Mouse (Mus musculus) midbrain, embryonic 12.5 days (tissue): ENCODE data around the gene Sdhb. TPM values are rescaled to one million over a fixed set of nuclear protein-coding genes. Genes with fewer than 3 reads are reported as not detected.

Experiments used
- ATAC-seq: fragments of 200-750 bp; cut with Nextera tagmentation; 2 replicates; pipeline ENCODE4 v1.8.0; 2017; ENCODE audit warnings: low read depth, moderate TSS enrichment, moderate library complexity; ENCODE audit not compliant: low FRiP score
- H3K27ac ChIP-seq: fragments of 300-500 bp; sonication (generic); replicated peaks from 2 replicates; pipeline ENCODE4 v1.5.1; 2016; ENCODE audit warnings: mild to moderate bottlenecking
- H3K27me3 ChIP-seq: fragments of 300-500 bp; sonication (generic); 2 replicates; pipeline ENCODE4 v1.6.1; 2016; ENCODE audit warnings: mild to moderate bottlenecking
- H3K36me3 ChIP-seq: fragments of 300-500 bp; sonication (generic); 2 replicates; pipeline ENCODE4 v1.6.1; 2016
- H3K4me1 ChIP-seq: fragments of 300-500 bp; sonication (generic); 2 replicates; pipeline ENCODE4 v1.6.1; 2016
- H3K4me2 ChIP-seq: fragments of 300-500 bp; sonication (generic); replicated peaks from 2 replicates; pipeline ENCODE4 v1.6.1; 2016; ENCODE audit warnings: mild to moderate bottlenecking, moderate library complexity
- H3K4me3 ChIP-seq: fragments of 300-500 bp; sonication (generic); 2 replicates; pipeline ENCODE4 v1.5.1; 2016; ENCODE audit warnings: mild to moderate bottlenecking
- H3K9ac ChIP-seq: fragments of 300-500 bp; sonication (generic); replicated peaks from 2 replicates; pipeline ENCODE4 v1.6.1; 2016; ENCODE audit warnings: mild to moderate bottlenecking, moderate library complexity
- H3K9me3 ChIP-seq: fragments of 300-500 bp; sonication (generic); 2 replicates; pipeline ENCODE4 v1.6.1; 2016; ENCODE audit warnings: mild to moderate bottlenecking
- WGBS: fragments of 180-500 bp; shearing (Covaris S2); methylation state at CpG from one replicate; pipeline ENCODE4 v1.1.7; 2016; 5-methylcytosine and 5-hydroxymethylcytosine counted together
- polyA plus RNA-seq: library from polyadenylated mRNA; unstranded; fragments of >200 nt; fragmentation: Nextera tagmentation; extraction: Ambion mirVana; gene quantifications from 2 replicates; pipeline ENCODE4 v1.2.1, GENCODE M21; 2016

Sdhb gene
- polyA plus RNA-seq, 1 experiment from 2014 or later = 399 TPM

DNA sequence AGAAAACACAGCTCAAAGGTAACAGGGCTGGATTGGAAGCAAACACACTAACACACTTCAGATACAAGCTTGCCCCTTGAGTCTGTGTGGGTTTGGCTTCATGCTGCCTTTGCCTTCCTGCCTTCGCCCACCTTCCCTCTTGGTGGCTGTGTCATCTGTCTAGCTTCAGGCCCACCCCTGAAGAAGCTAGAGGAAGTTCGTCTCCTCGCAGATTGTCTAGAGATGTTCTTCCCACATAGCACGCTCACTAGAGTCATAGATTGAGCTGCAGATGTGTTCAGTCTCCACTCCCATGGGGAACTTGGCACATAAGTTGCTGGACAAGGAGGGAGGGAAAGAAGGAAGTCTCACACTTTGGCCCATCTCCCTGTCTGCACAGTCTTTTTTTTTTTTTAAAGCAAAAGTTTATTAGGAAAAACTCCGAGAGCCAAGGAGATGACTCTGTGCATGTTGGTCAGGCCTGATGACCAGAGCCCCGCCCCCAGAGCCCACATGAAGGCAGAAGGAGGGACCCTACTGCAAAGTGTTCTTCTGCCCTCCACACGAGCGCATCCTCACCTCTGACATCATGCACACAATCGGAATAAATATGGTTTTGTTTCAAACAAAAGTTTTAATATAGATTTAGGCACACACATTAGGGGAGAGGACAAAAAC lies 3.1 kb downstream of the Sdhb start:
- Histone ChIP-seq H3K4me3 (no peak overlapping the region), H3K4me1 (peaks cover 21% of the 10 kb centered on the region), H3K36me3 (peaks cover 28% of the 10 kb centered on the region), H3K4me2 (no peak overlapping the region), H3K27ac (0 out of 2 replicates have a peak overlapping the region, but pooled peaks have one; percentile 15), H3K9ac (no peak overlapping the region), H3K9me3 (no peaks in the 10 kb centered on the region), H3K27me3 (no peaks in the 10 kb centered on the region)
- WGBS = 86% methylated on average over 9 of the region's 9 CpGs
- no peak for ATAC-seq

DNA sequence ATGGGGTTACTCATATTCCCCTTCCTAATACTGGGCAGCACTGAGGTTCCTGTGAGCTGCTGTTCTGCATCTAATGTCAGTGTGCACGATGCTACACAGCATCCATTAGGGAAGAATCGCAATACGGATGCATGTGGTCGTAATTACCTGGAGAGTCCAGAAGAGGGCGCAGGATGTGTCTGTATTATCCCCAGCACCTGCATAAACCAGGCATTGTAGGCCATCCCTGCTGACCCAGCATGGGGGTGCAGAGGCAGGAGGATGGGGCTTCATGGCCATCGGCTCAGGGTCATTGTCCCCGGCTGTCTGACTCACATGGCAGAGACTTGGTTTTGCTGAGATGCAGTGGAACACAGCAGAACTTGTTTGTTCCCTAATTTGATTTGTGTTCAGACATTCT lies 3.6 kb downstream of the Sdhb start:
- Histone ChIP-seq H3K9me3 (no peaks in the 10 kb centered on the region), H3K4me3 (no peak overlapping the region), H3K4me1 (peaks cover 21% of the 10 kb centered on the region), H3K27me3 (no peaks in the 10 kb centered on the region), H3K9ac (no peak overlapping the region), H3K4me2 (no peak overlapping the region), H3K36me3 (peaks cover 34% of the 10 kb centered on the region), H3K27ac (0 out of 2 replicates have a peak overlapping the region, but pooled peaks have one; percentile 15)
- no peak for ATAC-seq
- WGBS = 16% methylated on average over 7 of the region's 7 CpGs

DNA sequence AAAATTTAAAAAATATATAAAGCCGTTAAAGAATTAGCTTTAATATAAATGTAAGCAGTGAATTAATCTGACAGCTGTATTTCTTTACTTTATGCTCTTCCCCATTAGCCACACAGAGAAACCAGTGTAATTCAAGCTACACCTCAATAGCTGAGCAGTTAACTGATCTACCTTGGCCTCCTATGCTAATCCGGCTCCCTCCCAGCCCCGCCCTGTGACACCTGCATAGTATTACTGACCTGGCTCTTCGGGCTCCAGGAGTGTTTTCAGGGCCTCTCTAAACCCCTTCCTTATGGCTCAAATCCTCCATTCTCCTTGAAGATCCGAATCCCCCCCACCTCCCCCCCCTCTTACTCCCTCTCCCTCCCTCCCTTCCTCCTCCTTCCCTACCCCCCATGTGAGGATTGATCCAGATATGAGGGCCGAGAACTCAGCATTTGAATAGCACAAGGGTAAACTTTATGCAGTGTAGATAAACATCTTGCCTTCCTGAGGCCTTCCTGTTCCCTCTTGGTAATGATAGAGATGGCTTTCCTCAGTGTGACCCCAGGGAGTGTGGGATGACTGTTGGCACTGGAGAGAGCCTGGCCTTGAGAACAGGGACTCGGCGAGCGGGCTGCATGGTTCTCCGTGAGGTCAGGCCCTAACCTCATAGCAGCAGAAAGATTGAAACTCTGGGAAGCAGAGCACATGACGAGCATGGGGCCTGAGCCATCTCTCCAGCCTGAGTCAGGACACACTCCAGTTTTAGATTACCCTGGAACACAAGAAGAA lies 6.6 kb downstream of the Sdhb start:
- WGBS = 92% methylated on average over 11 of the region's 11 CpGs
- no peak overlapping the region for H3K4me2 ChIP-seq
- no peak overlapping the region for H3K27ac ChIP-seq
- peaks cover 63% of the 10 kb centered on the region for H3K36me3 ChIP-seq
- no peak overlapping the region for H3K4me3 ChIP-seq
- ATAC-seq = no peak
- no peak overlapping the region for H3K9ac ChIP-seq
- no peaks in the 10 kb centered on the region for H3K9me3 ChIP-seq
- H3K27me3 ChIP-seq = no peaks in the 10 kb centered on the region
- peaks cover 6% of the 10 kb centered on the region for H3K4me1 ChIP-seq

DNA sequence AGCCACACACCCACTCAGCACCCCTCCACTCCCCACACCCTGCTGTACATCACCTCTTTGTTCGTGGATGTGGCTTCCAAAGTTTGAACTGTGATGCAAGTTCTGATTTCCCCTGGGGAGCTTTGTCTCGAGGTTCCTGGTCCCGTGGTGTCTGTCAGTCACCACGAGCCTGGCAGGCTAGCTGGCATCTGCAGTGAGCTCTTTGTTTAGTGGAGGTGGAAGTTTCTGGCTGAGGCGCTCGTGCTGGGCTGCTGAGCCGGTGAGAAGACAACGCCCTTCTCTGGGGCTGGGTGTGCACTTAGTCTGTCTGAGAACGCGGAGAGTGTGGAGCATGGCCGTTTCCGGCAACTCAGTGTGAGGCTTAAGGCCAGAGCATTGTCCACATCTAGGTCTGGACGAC lies 10.7 kb downstream of the Sdhb start:
- no peak overlapping the region for H3K4me2 ChIP-seq
- H3K9me3 ChIP-seq = no peaks in the 10 kb centered on the region
- no peaks in the 10 kb centered on the region for H3K27me3 ChIP-seq
- WGBS = 85% methylated on average over 13 of the region's 13 CpGs
- ATAC-seq = no peak
- H3K9ac ChIP-seq = no peak overlapping the region
- H3K27ac ChIP-seq = no peak overlapping the region
- no peak overlapping the region for H3K4me3 ChIP-seq
- peaks cover 95% of the 10 kb centered on the region for H3K36me3 ChIP-seq
- H3K4me1 ChIP-seq = no peaks in the 10 kb centered on the region

DNA sequence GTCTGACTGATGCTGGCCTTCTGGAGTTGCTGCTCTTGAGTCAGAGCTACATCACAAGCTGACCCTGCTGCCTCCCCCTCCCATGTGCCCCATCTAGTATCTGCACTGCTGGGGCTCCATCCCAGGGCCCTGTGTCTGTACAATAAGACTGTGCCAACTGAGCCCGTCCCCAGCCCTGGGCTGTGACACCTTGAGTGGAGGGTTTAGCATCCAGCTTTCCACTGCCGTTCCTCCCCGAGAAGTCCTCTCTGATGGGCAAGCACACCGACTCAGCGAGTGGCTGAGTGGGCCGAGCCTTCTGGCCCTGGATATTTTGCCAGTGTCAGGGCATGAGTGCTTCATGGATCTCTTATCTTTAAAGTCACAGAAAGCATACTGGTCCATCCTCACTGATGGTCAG lies 13.4 kb downstream of the Sdhb start:
- no peak for ATAC-seq
- H3K4me3 ChIP-seq = no peak overlapping the region
- no peaks in the 10 kb centered on the region for H3K27me3 ChIP-seq
- no peaks in the 10 kb centered on the region for H3K9me3 ChIP-seq
- peaks cover 99% of the 10 kb centered on the region for H3K36me3 ChIP-seq
- H3K27ac ChIP-seq = no peak overlapping the region
- no peak overlapping the region for H3K9ac ChIP-seq
- 98% methylated on average over 6 of the region's 6 CpGs for WGBS
- no peaks in the 10 kb centered on the region for H3K4me1 ChIP-seq
- H3K4me2 ChIP-seq = no peak overlapping the region

DNA sequence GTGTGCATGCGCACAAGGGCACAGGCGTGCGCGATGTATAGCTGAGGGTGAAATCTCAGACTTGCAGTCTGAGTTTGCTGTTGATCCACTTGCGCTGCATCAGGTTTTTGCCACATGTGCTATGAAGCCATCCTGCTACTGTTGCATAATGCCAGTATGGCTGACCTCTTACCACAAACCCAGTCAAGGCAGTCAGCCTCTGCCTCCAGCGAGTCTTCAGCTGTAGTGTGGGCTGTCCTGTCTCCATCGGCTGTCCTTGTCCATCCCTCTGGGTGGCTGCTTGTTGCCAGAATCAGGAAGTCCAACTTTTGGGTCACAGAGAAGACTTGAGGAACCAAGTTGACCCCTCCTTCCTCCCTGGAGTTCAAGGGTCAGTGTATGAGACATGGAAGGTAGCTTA lies 14.4 kb downstream of the Sdhb start:
- no peaks in the 10 kb centered on the region for H3K4me1 ChIP-seq
- no peak overlapping the region for H3K9ac ChIP-seq
- no peaks in the 10 kb centered on the region for H3K27me3 ChIP-seq
- H3K4me2 ChIP-seq = no peak overlapping the region
- H3K9me3 ChIP-seq = no peaks in the 10 kb centered on the region
- H3K27ac ChIP-seq = no peak overlapping the region
- H3K36me3 ChIP-seq = peaks cover 96% of the 10 kb centered on the region
- no peak for ATAC-seq
- no peak overlapping the region for H3K4me3 ChIP-seq
- 97% methylated on average over 7 of the region's 7 CpGs for WGBS

DNA sequence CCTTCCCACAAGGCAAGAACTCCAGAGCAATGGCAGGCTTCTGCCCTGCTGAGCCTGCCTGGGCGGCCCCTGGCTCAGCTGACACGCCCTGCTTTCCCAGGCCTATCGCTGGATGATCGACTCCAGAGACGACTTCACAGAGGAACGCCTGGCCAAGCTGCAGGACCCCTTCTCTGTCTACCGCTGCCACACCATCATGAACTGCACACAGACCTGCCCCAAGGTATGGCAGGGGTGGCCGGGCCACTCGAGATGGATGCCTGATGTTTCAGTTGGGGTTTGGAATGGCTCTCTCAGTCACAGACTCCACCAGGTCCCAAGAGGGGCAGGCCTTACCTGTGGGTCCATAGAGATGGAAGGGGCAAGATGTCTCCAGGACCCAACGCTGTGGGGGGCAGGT lies 16.3 kb downstream of the Sdhb start:
- Histone ChIP-seq H3K4me1 (no peaks in the 10 kb centered on the region), H3K36me3 (peaks cover 78% of the 10 kb centered on the region), H3K4me2 (no peak overlapping the region), H3K4me3 (no peak overlapping the region), H3K9me3 (no peaks in the 10 kb centered on the region), H3K27me3 (no peaks in the 10 kb centered on the region), H3K9ac (0 out of 2 replicates have a peak overlapping the region, but pooled peaks have one; percentile 1), H3K27ac (no peak overlapping the region)
- no peak for ATAC-seq
- 93% methylated on average over 10 of the region's 10 CpGs for WGBS

DNA sequence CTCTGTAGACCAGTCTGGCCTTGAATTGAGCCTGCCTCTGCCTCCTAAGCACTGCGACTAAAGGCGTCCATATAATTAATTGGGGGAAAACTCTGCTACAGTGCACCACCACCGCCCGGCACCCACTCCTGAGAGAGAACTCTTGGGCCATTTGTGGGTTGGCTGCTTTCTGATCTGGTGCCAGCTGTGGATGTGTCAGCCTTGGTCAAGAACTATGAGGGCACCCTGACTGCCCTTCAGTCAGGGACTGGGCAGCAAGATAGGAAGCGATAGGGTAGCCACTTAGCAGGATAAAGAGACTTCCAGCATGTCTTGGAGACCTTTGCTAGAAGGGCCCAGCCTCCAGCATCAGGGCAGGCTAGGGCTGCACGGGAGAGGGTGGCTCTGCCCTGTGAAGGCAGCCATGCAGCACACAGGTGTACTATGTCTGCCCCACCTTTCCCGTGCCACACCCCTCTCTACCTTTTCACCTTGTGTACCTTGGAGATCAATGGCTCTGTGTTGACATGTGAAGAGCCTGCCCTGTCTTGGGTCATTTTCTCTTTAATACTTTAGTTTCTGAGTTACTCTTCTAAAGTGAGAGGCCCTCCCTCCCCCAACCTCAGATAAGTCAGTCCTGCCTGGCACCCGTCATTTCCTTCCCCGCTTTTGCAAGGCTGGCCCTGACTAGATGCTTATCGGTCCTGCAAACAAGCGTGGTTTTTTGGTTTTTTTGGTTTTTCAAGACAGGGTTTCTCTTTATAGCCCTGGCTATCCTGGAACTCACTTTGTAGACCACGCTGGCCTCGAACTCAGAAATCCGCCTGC lies 17.1 kb downstream of the Sdhb start:
- H3K27me3 ChIP-seq = no peaks in the 10 kb centered on the region
- H3K4me1 ChIP-seq = peaks cover 1% of the 10 kb centered on the region; the same call in 1 of the 2 replicates
- no peak overlapping the region for H3K27ac ChIP-seq
- H3K9me3 ChIP-seq = no peaks in the 10 kb centered on the region
- H3K9ac ChIP-seq = no peak overlapping the region
- peaks cover 69% of the 10 kb centered on the region for H3K36me3 ChIP-seq
- no peak overlapping the region for H3K4me3 ChIP-seq
- no peak overlapping the region for H3K4me2 ChIP-seq
- ATAC-seq = no peak
- 96% methylated on average over 14 of the region's 14 CpGs for WGBS

DNA sequence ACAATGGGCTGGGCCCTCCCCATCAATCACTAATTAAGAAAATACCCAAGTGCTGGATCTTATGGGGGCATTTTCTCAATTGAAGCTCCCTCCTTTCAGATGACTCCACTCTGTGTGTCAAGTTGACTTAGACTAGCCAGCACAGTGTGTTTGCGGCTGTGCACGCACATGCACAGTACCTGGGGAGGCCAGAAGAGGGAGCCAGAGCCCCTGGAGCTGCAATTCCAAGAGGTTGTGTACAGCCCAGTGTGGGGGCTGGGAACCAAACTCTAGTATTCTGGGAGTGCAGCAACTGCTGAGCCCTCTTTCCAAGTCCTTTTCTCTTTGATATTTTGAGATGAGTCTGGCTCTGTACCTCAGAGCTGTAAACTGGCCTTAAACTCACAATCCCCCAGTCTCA lies 20.6 kb downstream of the Sdhb start:
- 92% methylated on average over 2 of the region's 2 CpGs for WGBS
- H3K9me3 ChIP-seq = no peaks in the 10 kb centered on the region

DNA sequence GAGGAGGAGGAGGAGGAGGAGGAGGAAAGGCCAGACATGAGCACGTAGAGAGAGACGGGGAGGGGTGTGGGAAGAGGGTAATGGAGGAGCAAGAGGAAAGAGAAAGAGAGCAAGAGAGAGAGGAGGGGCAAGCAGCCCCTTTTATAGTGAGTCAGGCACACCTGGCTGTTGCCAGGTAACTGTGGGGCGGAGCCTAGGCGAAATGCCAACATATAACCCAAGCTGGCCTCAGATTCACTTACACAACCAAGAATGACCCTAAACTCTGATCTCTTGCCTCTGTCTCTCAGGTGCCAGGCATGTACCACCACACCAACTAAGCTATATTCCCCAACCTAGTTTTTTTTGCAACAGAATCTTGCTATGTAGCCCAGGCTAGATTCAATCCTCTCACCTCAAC lies 21.8 kb downstream of the Sdhb start:
- ATAC-seq = no peak
- Histone ChIP-seq H3K4me2 (no peak overlapping the region), H3K9ac (no peak overlapping the region), H3K4me3 (no peak overlapping the region), H3K4me1 (peaks cover 15% of the 10 kb centered on the region), H3K36me3 (peaks cover 22% of the 10 kb centered on the region), H3K9me3 (no peaks in the 10 kb centered on the region), H3K27ac (no peak overlapping the region), H3K27me3 (0 out of 2 replicates have a peak, but pooled peaks cover 8% of the 10 kb centered on the region)
- WGBS = 68% methylated on average over 4 of the region's 4 CpGs

More for the DNA sequence above, 20.6 kb downstream of the Sdhb start:
- 0 out of 2 replicates have a peak, but pooled peaks cover 8% of the 10 kb centered on the region for H3K27me3 ChIP-seq
- H3K27ac ChIP-seq = no peak overlapping the region
- no peak for ATAC-seq
- H3K36me3 ChIP-seq = peaks cover 34% of the 10 kb centered on the region
- H3K4me1 ChIP-seq = peaks cover 10% of the 10 kb centered on the region
- no peak overlapping the region for H3K4me3 ChIP-seq
- H3K4me2 ChIP-seq = no peak overlapping the region
- H3K9ac ChIP-seq = no peak overlapping the region

DNA sequence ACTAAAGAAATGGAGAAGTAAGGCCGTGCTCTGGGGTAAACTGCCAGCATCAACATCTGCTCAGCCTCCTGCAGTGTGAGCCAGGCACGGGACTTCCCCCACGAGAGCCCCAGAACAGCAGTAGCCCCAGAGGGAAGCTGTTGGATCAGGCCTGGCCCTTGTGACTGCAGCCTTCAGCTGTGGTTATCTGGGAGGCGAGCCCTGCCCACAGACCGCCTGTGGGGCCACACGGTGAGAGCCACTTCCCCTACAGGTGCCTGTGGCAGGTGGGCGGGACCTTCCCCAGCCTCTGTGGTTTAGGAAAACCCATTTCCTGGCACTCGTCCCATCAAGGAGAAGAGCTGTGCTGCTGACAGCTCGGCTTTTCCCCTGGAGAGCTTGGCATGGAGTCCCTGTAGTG lies 22.4 kb downstream of the Sdhb start:
- peaks cover 16% of the 10 kb centered on the region for H3K36me3 ChIP-seq
- H3K27me3 ChIP-seq = 0 out of 2 replicates have a peak, but pooled peaks cover 8% of the 10 kb centered on the region
- no peak overlapping the region for H3K4me3 ChIP-seq
- 22% methylated on average over 9 of the region's 9 CpGs for WGBS
- no peak for ATAC-seq
- H3K9me3 ChIP-seq = no peaks in the 10 kb centered on the region
- no peak overlapping the region for H3K27ac ChIP-seq
- H3K9ac ChIP-seq = no peak overlapping the region
- no peak overlapping the region for H3K4me2 ChIP-seq
- peaks cover 21% of the 10 kb centered on the region for H3K4me1 ChIP-seq

DNA sequence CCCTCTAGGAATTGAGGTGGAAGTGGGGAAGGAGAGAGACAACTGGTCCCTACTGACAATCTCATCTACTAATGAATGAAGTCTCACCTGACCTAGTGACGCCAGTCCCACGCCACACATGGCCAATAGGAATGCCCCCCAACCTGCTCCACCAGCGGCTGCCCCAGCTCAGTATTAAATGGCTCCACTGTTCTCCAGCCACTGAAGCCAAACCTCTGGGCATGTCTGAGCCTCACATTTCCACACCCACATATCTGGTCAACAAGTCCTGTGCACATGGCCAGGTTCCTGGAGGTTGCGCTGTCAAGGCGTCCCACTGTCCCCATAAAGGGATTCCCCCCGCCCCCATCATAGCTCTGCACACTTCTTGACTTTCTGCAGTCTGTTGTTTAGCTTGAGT lies 23.5 kb downstream of the Sdhb start:
- Histone ChIP-seq H3K36me3 (peaks cover 5% of the 10 kb centered on the region), H3K9ac (no peak overlapping the region), H3K27ac (no peak overlapping the region), H3K4me1 (peaks cover 31% of the 10 kb centered on the region), H3K4me2 (no peak overlapping the region), H3K27me3 (0 out of 2 replicates have a peak, but pooled peaks cover 8% of the 10 kb centered on the region), H3K9me3 (no peaks in the 10 kb centered on the region), H3K4me3 (no peak overlapping the region)
- no peak for ATAC-seq
- 87% methylated on average over 6 of the region's 6 CpGs for WGBS
